Mouse (Mus musculus) bone marrow macrophage, adult 2 months (primary cell): ENCODE measurements around the gene Plekhg6. TPM values are rescaled to one million over a fixed set of nuclear protein-coding genes. Genes with fewer than 3 reads are reported as not detected.
A peak's percentile ranks its signal among the peaks of the same experiment; 100 is the strongest.

Source experiments
- H3K27ac ChIP-seq: 2 replicates; pipeline ENCODE4 v1.5.1; 2012; ENCODE audit warnings: low read depth, low read length; ENCODE audit not compliant: insufficient read depth
- H3K4me1 ChIP-seq: 2 replicates; pipeline ENCODE4 v1.6.1; 2012; ENCODE audit warnings: low read length; ENCODE audit not compliant: control insufficient read depth, insufficient read depth
- H3K4me3 ChIP-seq: 2 replicates; pipeline ENCODE4 v1.5.1; 2012; ENCODE audit warnings: mild to moderate bottlenecking, low read length, moderate library complexity; ENCODE audit not compliant: insufficient read depth
- CTCF ChIP-seq: IDR thresholded peaks from 2 replicates; pipeline ENCODE4 v1.5.1; 2012; ENCODE audit warnings: low read depth, mild to moderate bottlenecking, low read length, moderate library complexity
- POLR2A ChIP-seq: IDR thresholded peaks from 2 replicates; pipeline ENCODE4 v1.6.1; 2012; ENCODE audit warnings: mild to moderate bottlenecking, low read depth, low read length, borderline replicate concordance
- polyA plus RNA-seq: library from polyadenylated mRNA; stranded (reverse); fragments of >200 nt; gene quantifications from 2 replicates; pipeline ENCODE4 v1.2.4, GENCODE M21; 2012; ENCODE audit not compliant: missing spikeins, insufficient read depth, insufficient read length

Plekhg6 gene
- polyA plus RNA-seq, 1 experiment, result not detected

DNA sequence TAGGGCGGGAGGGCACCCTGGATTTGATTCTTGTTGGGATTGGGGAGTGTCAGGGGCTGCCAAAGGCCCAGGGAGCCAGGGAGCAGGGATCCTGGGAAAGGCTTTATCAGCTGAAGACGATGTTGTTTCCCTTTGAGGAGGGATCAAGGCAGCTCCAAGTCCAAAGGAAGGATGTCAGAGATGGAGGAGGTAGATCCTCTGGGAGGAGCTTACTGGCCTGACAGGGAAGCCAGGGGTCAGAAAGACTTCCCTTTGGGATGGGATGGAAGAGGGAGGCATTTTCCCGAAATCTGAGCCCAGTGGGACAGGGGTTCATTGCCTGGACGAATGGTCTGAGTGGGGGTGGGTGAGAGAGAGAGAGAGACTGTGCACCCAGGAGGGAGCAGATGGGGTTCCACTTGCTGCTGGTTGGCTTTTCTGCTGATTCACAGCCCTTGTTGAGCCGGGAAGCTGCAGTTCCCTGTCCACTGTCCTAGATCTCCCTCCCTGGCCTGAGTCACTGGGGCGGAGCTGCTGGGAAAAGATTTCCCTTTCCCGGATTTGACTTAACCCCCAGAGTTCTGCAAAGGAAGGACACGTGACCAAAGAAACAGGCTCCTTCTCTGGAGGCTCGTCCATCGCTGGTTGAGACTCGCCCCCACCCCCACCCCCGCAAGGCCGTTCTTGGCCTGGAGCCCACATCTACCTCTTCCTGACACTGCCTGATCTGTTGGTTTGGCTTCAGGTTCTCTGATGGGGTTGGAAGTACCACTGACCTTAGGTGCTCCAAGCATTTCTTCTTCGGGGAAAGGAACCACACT, 26.0 kb downstream of the Plekhg6 start:
- H3K27ac ChIP-seq, result peak overlapping the region; percentile 61
- peaks cover 63% of the 10 kb centered on the region for H3K4me1 ChIP-seq
- TF ChIP-seq CTCF, result no peak
- no peak for TF ChIP-seq POLR2A
- H3K4me3 ChIP-seq, result peak overlapping the region; percentile 9

DNA sequence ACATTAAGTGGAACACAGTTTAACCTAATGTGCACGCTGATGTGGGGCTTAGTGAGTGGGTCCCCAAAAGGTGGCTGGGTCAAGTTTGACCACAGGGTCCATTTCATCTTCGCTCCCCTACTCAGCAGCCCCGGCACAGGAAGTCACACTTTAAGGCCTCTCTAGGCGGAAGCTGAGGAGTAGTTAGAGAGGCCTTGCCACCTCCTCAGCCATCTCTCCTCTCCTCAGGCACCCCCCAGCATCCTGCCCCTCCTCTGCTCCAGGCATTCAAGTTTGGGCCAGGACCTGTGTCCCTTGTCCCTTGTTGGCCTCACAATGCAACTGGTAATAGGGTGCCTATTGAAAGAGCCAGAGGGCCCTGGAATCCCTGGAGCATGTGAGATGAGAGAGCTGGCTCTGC, 26.9 kb downstream of the Plekhg6 start:
- TF ChIP-seq CTCF (no peak), POLR2A (no peak)
- peaks cover 61% of the 10 kb centered on the region for H3K4me1 ChIP-seq
- peak overlapping the region; percentile 9; the same call in 1 of the 2 replicates for H3K4me3 ChIP-seq
- H3K27ac ChIP-seq, result peak overlapping the region; percentile 61; the same call in 1 of the 2 replicates

DNA sequence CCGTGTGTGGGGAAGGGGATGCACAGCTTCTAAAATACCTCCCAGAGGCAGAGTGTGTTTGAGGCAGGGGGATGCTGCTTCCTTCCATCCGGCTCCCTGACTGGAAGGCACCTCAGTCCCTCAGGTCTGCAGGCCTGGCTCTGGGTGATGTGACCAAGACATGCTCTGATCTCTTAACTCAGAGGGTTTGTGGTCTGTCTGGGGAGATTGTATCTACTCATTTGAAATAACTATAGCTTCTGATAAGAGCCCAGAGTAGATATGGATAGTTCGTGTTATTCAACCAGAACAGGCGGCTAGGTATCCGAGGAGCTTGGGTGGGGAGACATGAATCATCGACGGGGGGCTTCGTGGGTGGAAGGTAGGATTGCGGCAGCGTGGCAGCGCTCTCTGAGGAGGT, 27.4 kb downstream of the Plekhg6 start:
- TF ChIP-seq POLR2A (no peak), CTCF (no peak)
- Histone ChIP-seq H3K4me3 (peak overlapping the region; percentile 18), H3K4me1 (peaks cover 64% of the 10 kb centered on the region), H3K27ac (no peak overlapping the region)

DNA sequence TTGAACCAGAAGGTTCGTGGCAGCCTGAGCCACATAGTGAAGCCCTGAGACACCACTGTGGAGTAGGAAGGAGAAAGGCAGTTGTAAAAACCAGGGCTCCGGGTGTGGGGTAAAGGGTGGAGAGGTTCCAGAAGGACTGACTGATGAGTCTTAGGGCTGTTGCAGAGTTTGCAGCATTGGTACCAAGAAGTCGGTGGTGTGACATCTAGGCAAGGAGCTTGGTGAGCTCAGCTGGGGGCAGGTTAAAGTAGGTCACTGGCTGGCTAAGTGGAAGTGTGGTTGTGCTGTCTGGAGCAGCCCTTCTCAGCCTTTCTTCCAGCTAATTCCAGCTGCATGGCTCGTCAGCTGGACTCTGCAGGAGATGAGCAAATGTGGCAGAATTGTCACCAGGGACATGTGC, 27.8 kb downstream of the Plekhg6 start:
- Histone ChIP-seq H3K4me1 (peaks cover 63% of the 10 kb centered on the region), H3K4me3 (peak overlapping the region; percentile 18), H3K27ac (no peak overlapping the region)
- no peak for TF ChIP-seq CTCF

DNA sequence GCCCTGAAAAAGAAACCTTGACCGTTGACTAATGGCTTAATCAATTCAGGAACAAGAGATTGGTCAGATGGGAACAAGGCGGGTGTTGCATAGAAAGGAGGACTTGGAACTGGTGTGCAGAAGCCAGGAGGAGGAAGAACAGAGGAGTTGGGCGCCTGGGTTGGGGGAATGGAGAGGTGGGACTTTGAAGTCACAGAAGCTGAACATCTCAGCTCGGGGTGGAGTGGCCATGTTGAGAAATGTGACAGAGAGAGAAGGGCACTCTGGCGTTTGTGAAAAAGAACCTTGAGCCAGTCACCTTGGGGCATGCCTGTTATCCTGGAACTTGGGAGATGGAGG, 28.6 kb downstream of the Plekhg6 start:
- Histone ChIP-seq H3K4me1 (peaks cover 59% of the 10 kb centered on the region), H3K4me3 (peak overlapping the region; percentile 89), H3K27ac (peak overlapping the region; percentile 13; the same call in 1 of the 2 replicates)
- TF ChIP-seq POLR2A (no peak), CTCF (no peak)

DNA sequence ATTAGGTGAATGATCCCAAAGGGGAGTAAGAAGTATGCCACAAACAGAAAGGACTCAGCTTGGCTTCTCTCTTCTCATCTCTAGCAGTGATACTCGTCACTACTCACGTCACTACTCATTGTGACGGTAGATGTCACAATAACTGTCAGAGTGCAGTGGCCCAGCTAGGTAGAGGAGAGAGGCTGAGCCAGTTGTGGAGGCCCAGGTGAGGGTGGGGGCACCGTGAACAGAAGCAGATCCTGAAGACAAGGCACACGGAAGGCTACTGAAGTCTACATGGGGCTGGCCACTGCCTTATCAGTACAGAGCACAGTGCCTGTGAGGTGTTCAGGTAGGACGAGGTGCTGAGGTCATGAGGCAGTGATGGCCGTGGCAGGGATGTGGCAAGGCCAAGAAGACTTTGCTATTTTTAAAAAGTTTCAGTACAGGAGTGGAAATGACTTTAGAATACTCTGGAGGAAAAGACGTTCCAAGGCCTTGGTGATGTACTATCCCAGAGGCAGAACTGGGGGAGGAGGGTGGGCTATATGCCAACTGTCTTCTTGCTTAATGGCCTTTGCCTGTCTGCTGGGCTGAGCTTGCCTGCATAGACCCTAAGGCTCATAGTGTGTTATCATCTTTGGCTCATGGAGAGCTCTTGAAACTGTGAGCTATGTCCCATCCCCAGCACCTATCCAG, 29.1 kb downstream of the Plekhg6 start:
- Histone ChIP-seq H3K4me3 (peak overlapping the region; percentile 89), H3K4me1 (peaks cover 59% of the 10 kb centered on the region), H3K27ac (peak overlapping the region; percentile 13; the same call in 1 of the 2 replicates)
- TF ChIP-seq CTCF (no peak), POLR2A (no peak)

DNA sequence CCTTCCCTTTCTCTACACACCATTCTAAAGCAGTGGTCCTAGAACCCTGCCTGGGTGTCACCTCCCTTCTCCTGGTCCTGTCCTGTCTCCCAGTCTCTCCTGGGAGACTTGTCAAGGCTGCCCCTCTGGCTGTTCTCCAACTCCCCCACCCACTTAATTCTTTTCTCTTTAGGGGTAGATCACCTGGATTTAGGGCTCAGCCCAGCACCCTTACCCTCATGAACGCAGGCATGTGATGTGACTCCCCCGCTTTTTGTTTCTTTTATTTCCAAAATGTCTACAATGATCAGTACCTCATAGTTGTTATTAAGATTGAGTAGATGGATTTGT, 29.6 kb downstream of the Plekhg6 start:
- Histone ChIP-seq H3K4me1 (peaks cover 58% of the 10 kb centered on the region), H3K27ac (peak overlapping the region; percentile 86), H3K4me3 (peak overlapping the region; percentile 89)
- no peak for TF ChIP-seq POLR2A
- no peak for TF ChIP-seq CTCF

DNA sequence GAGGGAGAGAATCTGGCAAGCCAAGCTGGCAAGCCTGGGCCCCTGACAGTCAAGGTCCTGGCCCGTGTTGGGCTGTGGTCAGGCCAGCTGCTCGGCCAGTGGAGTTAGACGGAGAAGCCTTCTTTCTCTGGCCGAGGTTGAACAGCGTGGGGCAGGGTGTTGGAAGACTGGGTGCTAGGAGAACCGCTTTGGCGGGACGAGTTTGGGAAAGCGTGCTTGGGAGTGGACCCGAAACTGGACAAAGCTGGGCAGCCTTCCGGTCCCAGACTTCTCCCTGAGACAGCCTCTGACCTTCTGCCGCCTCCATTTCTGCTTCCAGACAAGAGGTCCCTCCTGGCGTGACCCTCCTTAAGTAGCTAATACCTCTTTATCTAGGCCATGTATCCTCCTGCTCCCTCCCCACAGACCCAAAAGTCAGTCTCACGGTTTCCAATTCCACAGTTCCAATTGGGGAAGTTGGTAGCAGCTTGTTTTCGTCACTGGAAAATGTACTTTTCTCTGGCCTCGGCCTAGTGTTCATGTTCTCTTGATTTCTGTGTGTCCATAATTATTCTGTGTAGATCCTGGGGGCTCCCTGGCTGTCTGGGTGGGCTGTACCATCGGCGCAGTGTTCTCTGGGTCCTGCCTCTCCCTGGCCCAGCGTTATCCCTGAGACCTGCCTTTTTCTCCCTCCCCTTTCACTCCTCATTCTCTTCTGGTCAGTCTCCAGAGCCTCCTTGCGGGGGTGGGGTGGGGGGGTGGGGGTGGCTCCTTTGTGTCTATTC, 30.2 kb downstream of the Plekhg6 start:
- TF ChIP-seq POLR2A (no peak), CTCF (no peak)
- H3K4me1 ChIP-seq, result peaks cover 57% of the 10 kb centered on the region
- peak overlapping the region; percentile 86 for H3K27ac ChIP-seq
- H3K4me3 ChIP-seq, result peak overlapping the region; percentile 89

DNA sequence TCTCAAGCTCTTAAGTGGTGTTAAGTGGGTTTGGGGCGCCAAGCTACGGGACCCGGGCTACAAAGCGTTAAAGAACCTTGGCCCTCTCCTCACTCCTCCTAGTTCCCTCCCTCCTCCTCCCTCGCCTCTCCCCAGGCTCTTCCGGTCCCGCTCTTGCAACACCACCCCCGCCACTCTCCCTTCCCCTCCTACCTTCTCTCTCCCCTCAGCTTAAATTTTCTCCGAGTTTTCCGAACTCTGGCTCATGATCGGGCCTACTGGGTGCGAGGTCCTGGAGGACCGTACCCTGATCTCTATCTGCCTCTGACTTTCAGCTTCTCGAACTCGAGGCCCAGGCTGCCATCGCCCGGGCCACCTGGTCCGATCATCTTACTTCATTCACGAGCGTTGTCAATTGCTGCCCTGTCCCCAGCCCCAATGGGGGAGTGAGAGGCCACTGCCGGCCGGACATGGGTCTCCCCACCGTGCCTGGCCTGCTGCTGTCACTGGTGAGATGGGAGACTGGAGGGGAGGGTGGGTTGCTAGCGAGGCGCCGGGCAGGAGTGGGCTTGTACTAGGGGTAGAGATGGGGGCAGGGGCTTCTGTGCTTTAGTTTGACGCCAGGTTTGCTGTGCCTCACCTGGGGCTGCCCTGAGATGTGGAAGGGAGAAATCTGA, 30.9 kb downstream of the Plekhg6 start:
- Histone ChIP-seq H3K4me1 (peaks cover 57% of the 10 kb centered on the region), H3K27ac (peak overlapping the region; percentile 86), H3K4me3 (peak overlapping the region; percentile 89)
- TF ChIP-seq CTCF (no peak), POLR2A (no peak)
